ENCODE assay signal across 20 mouse cellular contexts in genomic region chr8:70928096-70928495, GRCm38 (mm10). TPM values are rescaled to one million over a fixed set of nuclear protein-coding genes. Genes with fewer than 3 reads are reported as not detected.
A peak's percentile ranks its signal among the peaks of the same experiment; 100 is the strongest.
DNase-seq lines count a peak whose midpoint lies in the region; ATAC-seq and TF ChIP-seq lines count a peak whose summit lies in the region.
"Had no signal": no experiment of that assay in that cellular context is flagged by ENCODE, and none has a peak within 500 bp of the region (broad histone marks: within the 10 kb centered on the region; RNA-seq: fewer than 3 reads in every experiment).

No protein-coding gene starts in this region.

- ATAC-seq in embryonic facial prominence, embryonic 14.5 days (ENCODE audit: low read depth), result peak; percentile 80
- ATAC-seq in hindbrain, embryonic 16.5 days, result peak; percentile 25; the same call in 1 of the 2 replicates
- no peak for ATAC-seq in hindbrain, embryonic 14.5 days (ENCODE audit: low FRiP score)
- no peak for ATAC-seq in midbrain, postnatal 0 days (ENCODE audit: low FRiP score)
- ATAC-seq in midbrain, embryonic 11.5 days (ENCODE audit: low FRiP score), result no peak
- ATAC-seq in liver, embryonic 12.5 days, result no peak
- ATAC-seq: forebrain, embryonic 13.5 days; intestine, postnatal 0 days had no signal

- H3K4me2 ChIP-seq in embryonic facial prominence, embryonic 14.5 days (ENCODE audit: low read depth, low read length), result no peak overlapping the region
- H3K4me2 ChIP-seq in hindbrain, embryonic 16.5 days (ENCODE audit: low read length), result no peak overlapping the region
- no peak overlapping the region for H3K4me2 ChIP-seq in hindbrain, embryonic 14.5 days (replicated peaks)
- no peak overlapping the region for H3K4me2 ChIP-seq in midbrain, postnatal 0 days (ENCODE audit: low read depth, low read length, poor library complexity, severe bottlenecking)
- no peak overlapping the region for H3K4me2 ChIP-seq in midbrain, embryonic 11.5 days
- H3K4me2 ChIP-seq in liver, embryonic 12.5 days, result no peak overlapping the region
- H3K4me2 ChIP-seq: embryonic facial prominence, embryonic 13.5 days; forebrain, embryonic 13.5 days; hindbrain, embryonic 12.5 days had no signal

- H3K9me3 ChIP-seq in embryonic facial prominence, embryonic 14.5 days (ENCODE audit: control insufficient read depth, low read length), result no peaks in the 10 kb centered on the region
- no peaks in the 10 kb centered on the region for H3K9me3 ChIP-seq in embryonic facial prominence, embryonic 10.5 days
- no peaks in the 10 kb centered on the region for H3K9me3 ChIP-seq in hindbrain, embryonic 16.5 days (ENCODE audit: control insufficient read depth, low read length)
- no peaks in the 10 kb centered on the region for H3K9me3 ChIP-seq in hindbrain, embryonic 14.5 days (ENCODE audit: control insufficient read depth, low read length)
- no peaks in the 10 kb centered on the region for H3K9me3 ChIP-seq in midbrain, postnatal 0 days (ENCODE audit: low read length)
- H3K9me3 ChIP-seq in midbrain, embryonic 11.5 days (ENCODE audit: control insufficient read depth, low read length), result no peaks in the 10 kb centered on the region
- H3K9me3 ChIP-seq in liver, embryonic 12.5 days (replicated peaks), result no peaks in the 10 kb centered on the region
- H3K9me3 ChIP-seq: embryonic facial prominence, embryonic 13.5 days; forebrain, embryonic 13.5 days; hindbrain, embryonic 12.5 days had no signal

- peak; percentile 86 for DNase-seq in embryonic facial prominence, embryonic 14.5 days (ENCODE audit: low spot score)
- DNase-seq in embryonic facial prominence, embryonic 10.5 days (ENCODE audit: low spot score), result no peak
- DNase-seq in hindbrain, embryonic 14.5 days (ENCODE audit: low spot score), result no peak
- DNase-seq in midbrain, postnatal 0 days (ENCODE audit: low spot score), result peak; percentile 21
- DNase-seq in midbrain, embryonic 11.5 days (ENCODE audit: low spot score, missing footprints), result no peak
- no peak for DNase-seq in ovary, postnatal 36 days (ENCODE audit: low spot score)
- DNase-seq: kidney, postnatal 36 days; left cerebral cortex, postnatal 4 days; retina, postnatal 1 day; thymus, adult 18-20 months had no signal

- H3K36me3 ChIP-seq in embryonic facial prominence, embryonic 14.5 days (ENCODE audit: control insufficient read depth, insufficient read depth, low read length), result no peaks in the 10 kb centered on the region
- H3K36me3 ChIP-seq in embryonic facial prominence, embryonic 10.5 days (replicated peaks), result peaks cover 2% of the 10 kb centered on the region; the same call in 1 of the 2 replicates
- peaks cover 7% of the 10 kb centered on the region; the same call in 1 of the 2 replicates for H3K36me3 ChIP-seq in hindbrain, embryonic 16.5 days (ENCODE audit: control insufficient read depth, insufficient read depth, low read length)
- H3K36me3 ChIP-seq in hindbrain, embryonic 14.5 days (replicated peaks; ENCODE audit: control insufficient read depth, insufficient read depth), result peaks cover 17% of the 10 kb centered on the region
- peaks cover 24% of the 10 kb centered on the region for H3K36me3 ChIP-seq in midbrain, postnatal 0 days (ENCODE audit: insufficient read depth, low read length)
- no peaks in the 10 kb centered on the region for H3K36me3 ChIP-seq in midbrain, embryonic 11.5 days (ENCODE audit: control insufficient read depth, insufficient read depth, low read length)
- H3K36me3 ChIP-seq in liver, embryonic 12.5 days, result no peaks in the 10 kb centered on the region

- 69% methylated on average over 3 of the region's 3 CpGs for WGBS in embryonic facial prominence, embryonic 14.5 days
- 91% methylated on average over 3 of the region's 3 CpGs for WGBS in embryonic facial prominence, embryonic 10.5 days
- WGBS in hindbrain, embryonic 16.5 days, result 77% methylated on average over 3 of the region's 3 CpGs
- WGBS in hindbrain, embryonic 14.5 days, result 81% methylated on average over 3 of the region's 3 CpGs
- 83% methylated on average over 3 of the region's 3 CpGs for WGBS in midbrain, postnatal 0 days
- WGBS in midbrain, embryonic 11.5 days, result 90% methylated on average over 3 of the region's 3 CpGs
- 75% methylated on average over 3 of the region's 3 CpGs for whole genome bisulfite sequencing in liver, embryonic 12.5 days (ENCODE audit: insufficient replicate concordance)

- no peak overlapping the region for H3K9ac ChIP-seq in embryonic facial prominence, embryonic 14.5 days (ENCODE audit: low read depth, low read length)
- H3K9ac ChIP-seq in hindbrain, embryonic 16.5 days (ENCODE audit: low read depth, low read length), result no peak overlapping the region
- H3K9ac ChIP-seq in hindbrain, embryonic 14.5 days, result no peak overlapping the region
- no peak overlapping the region for H3K9ac ChIP-seq in midbrain, postnatal 0 days (replicated peaks; ENCODE audit: low read length, poor library complexity, severe bottlenecking)
- H3K9ac ChIP-seq in midbrain, embryonic 11.5 days (ENCODE audit: low read length), result no peak overlapping the region
- no peak overlapping the region for H3K9ac ChIP-seq in liver, embryonic 12.5 days
- H3K9ac ChIP-seq: embryonic facial prominence, embryonic 13.5 days; forebrain, embryonic 13.5 days; hindbrain, embryonic 12.5 days had no signal

- TF ChIP-seq CTCF in midbrain, postnatal 0 days (IDR thresholded peaks at IDR 0.05), result no peak

- 0 out of 2 replicates have a peak overlapping the region, but pooled peaks have one; percentile 15 for H3K27ac ChIP-seq in embryonic facial prominence, embryonic 14.5 days (replicated peaks; ENCODE audit: low read depth, low read length)
- H3K27ac ChIP-seq in embryonic facial prominence, embryonic 10.5 days (replicated peaks), result no peak overlapping the region
- H3K27ac ChIP-seq in hindbrain, embryonic 16.5 days (ENCODE audit: low read depth, low read length), result no peak overlapping the region
- H3K27ac ChIP-seq in hindbrain, embryonic 14.5 days, result no peak overlapping the region
- H3K27ac ChIP-seq in midbrain, postnatal 0 days (ENCODE audit: low read depth, low read length), result no peak overlapping the region
- no peak overlapping the region for H3K27ac ChIP-seq in midbrain, embryonic 11.5 days (ENCODE audit: low read depth, low read length)
- H3K27ac ChIP-seq in liver, embryonic 12.5 days, result no peak overlapping the region
- H3K27ac ChIP-seq: embryonic facial prominence, embryonic 13.5 days; forebrain, embryonic 13.5 days; hindbrain, embryonic 12.5 days had no signal

- no peaks in the 10 kb centered on the region for H3K27me3 ChIP-seq in embryonic facial prominence, embryonic 14.5 days (replicated peaks; ENCODE audit: control insufficient read depth, insufficient read depth, low read length)
- no peaks in the 10 kb centered on the region for H3K27me3 ChIP-seq in embryonic facial prominence, embryonic 10.5 days (replicated peaks; ENCODE audit: low read depth, poor library complexity, severe bottlenecking)
- H3K27me3 ChIP-seq in hindbrain, embryonic 16.5 days (replicated peaks; ENCODE audit: control insufficient read depth, insufficient read depth, low read length), result no peaks in the 10 kb centered on the region
- no peaks in the 10 kb centered on the region for H3K27me3 ChIP-seq in hindbrain, embryonic 14.5 days (ENCODE audit: control insufficient read depth, insufficient read depth, low read length)
- no peaks in the 10 kb centered on the region for H3K27me3 ChIP-seq in midbrain, postnatal 0 days (ENCODE audit: insufficient read depth, low read length)
- no peaks in the 10 kb centered on the region for H3K27me3 ChIP-seq in midbrain, embryonic 11.5 days (ENCODE audit: control insufficient read depth, insufficient read depth, low read length)
- no peaks in the 10 kb centered on the region for H3K27me3 ChIP-seq in liver, embryonic 12.5 days (replicated peaks)
- H3K27me3 ChIP-seq: embryonic facial prominence, embryonic 13.5 days; forebrain, embryonic 13.5 days; hindbrain, embryonic 12.5 days had no signal

- no peaks in the 10 kb centered on the region for H3K4me1 ChIP-seq in embryonic facial prominence, embryonic 14.5 days (ENCODE audit: control insufficient read depth, insufficient read depth, low read length)
- no peaks in the 10 kb centered on the region for H3K4me1 ChIP-seq in embryonic facial prominence, embryonic 10.5 days
- no peaks in the 10 kb centered on the region for H3K4me1 ChIP-seq in hindbrain, embryonic 16.5 days (ENCODE audit: control insufficient read depth, insufficient read depth, low read depth, low read length)
- no peaks in the 10 kb centered on the region for H3K4me1 ChIP-seq in hindbrain, embryonic 14.5 days (replicated peaks; ENCODE audit: control insufficient read depth, insufficient read depth, low read length)
- H3K4me1 ChIP-seq in midbrain, postnatal 0 days (ENCODE audit: insufficient read depth, low read length), result no peaks in the 10 kb centered on the region
- H3K4me1 ChIP-seq in midbrain, embryonic 11.5 days (ENCODE audit: control insufficient read depth, insufficient read depth, low read length), result no peaks in the 10 kb centered on the region
- H3K4me1 ChIP-seq in liver, embryonic 12.5 days, result 0 out of 2 replicates have a peak, but pooled peaks cover 4% of the 10 kb centered on the region
- H3K4me1 ChIP-seq: embryonic facial prominence, embryonic 13.5 days; forebrain, embryonic 13.5 days; hindbrain, embryonic 12.5 days had no signal

- H3K4me3 ChIP-seq in embryonic facial prominence, embryonic 14.5 days (ENCODE audit: low read depth, low read length), result no peak overlapping the region
- no peak overlapping the region for H3K4me3 ChIP-seq in embryonic facial prominence, embryonic 10.5 days
- no peak overlapping the region for H3K4me3 ChIP-seq in hindbrain, embryonic 16.5 days (ENCODE audit: low read length)
- no peak overlapping the region for H3K4me3 ChIP-seq in hindbrain, embryonic 14.5 days (replicated peaks; ENCODE audit: low read length)
- no peak overlapping the region for H3K4me3 ChIP-seq in midbrain, postnatal 0 days (ENCODE audit: low read depth, low read length)
- no peak overlapping the region for H3K4me3 ChIP-seq in midbrain, embryonic 11.5 days (ENCODE audit: low read depth, low read length)
- H3K4me3 ChIP-seq in liver, embryonic 12.5 days, result no peak overlapping the region
- H3K4me3 ChIP-seq: embryonic facial prominence, embryonic 13.5 days; forebrain, embryonic 13.5 days; hindbrain, embryonic 12.5 days had no signal

RNA-seq across cellular contexts. Expression of gene Map1s, which starts 22.4 kb away (rescaled TPM):
- 41.3 and 49.7 TPM in 2 replicates for polyA plus RNA-seq in embryonic facial prominence, embryonic 14.5 days (2014; fragmentation: Nextera tagmentation; extraction: Ambion mirVana)
- polyA plus RNA-seq in embryonic facial prominence, embryonic 10.5 days (2016; fragmentation: Nextera tagmentation; extraction: Ambion mirVana), result 67.8 and 72.3 TPM in 2 replicates
- 57.8 and 71.4 TPM in 2 replicates for polyA plus RNA-seq in hindbrain, embryonic 16.5 days (2015; fragmentation: Nextera tagmentation; extraction: Ambion mirVana)
- 49.6 and 51.4 TPM in 2 replicates for polyA plus RNA-seq in hindbrain, embryonic 14.5 days (2014; fragmentation: Nextera tagmentation; extraction: Ambion mirVana)
- 87.7 and 93.7 TPM in 2 replicates for total RNA-seq in midbrain, postnatal 0 days (2014; rRNA removed)
- polyA plus RNA-seq in midbrain, postnatal 0 days (2015; fragmentation: Nextera tagmentation; extraction: Ambion mirVana), result 59.1 and 59.8 TPM in 2 replicates
- polyA plus RNA-seq in midbrain, embryonic 11.5 days (2014; fragmentation: Nextera tagmentation; extraction: Ambion mirVana), result 31.2 and 35.4 TPM in 2 replicates
- polyA plus RNA-seq in liver, embryonic 12.5 days (2016; fragmentation: Nextera tagmentation; extraction: Ambion mirVana), result 28.4 and 30.9 TPM in 2 replicates

RNA-seq across cellular contexts. Expression of gene Rpl18a, which starts 30.9 kb away (rescaled TPM):
- 5,430 and 5,481 TPM in 2 replicates for polyA plus RNA-seq in embryonic facial prominence, embryonic 14.5 days (2014; fragmentation: Nextera tagmentation; extraction: Ambion mirVana)
- polyA plus RNA-seq in embryonic facial prominence, embryonic 10.5 days (2016; fragmentation: Nextera tagmentation; extraction: Ambion mirVana), result 3,888 and 3,901 TPM in 2 replicates
- 1,821 and 2,018 TPM in 2 replicates for polyA plus RNA-seq in hindbrain, embryonic 16.5 days (2015; fragmentation: Nextera tagmentation; extraction: Ambion mirVana)
- polyA plus RNA-seq in hindbrain, embryonic 14.5 days (2014; fragmentation: Nextera tagmentation; extraction: Ambion mirVana), result 2,214 and 2,704 TPM in 2 replicates
- 1,447 and 1,819 TPM in 2 replicates for total RNA-seq in midbrain, postnatal 0 days (2014; rRNA removed)
- polyA plus RNA-seq in midbrain, postnatal 0 days (2015; fragmentation: Nextera tagmentation; extraction: Ambion mirVana), result 2,274 and 2,285 TPM in 2 replicates
- polyA plus RNA-seq in midbrain, embryonic 11.5 days (2014; fragmentation: Nextera tagmentation; extraction: Ambion mirVana), result 2,833 and 3,086 TPM in 2 replicates
- 3,066 and 3,170 TPM in 2 replicates for polyA plus RNA-seq in liver, embryonic 12.5 days (2016; fragmentation: Nextera tagmentation; extraction: Ambion mirVana)

RNA-seq across cellular contexts. Expression of gene Slc5a5, which starts 35.5 kb away (rescaled TPM):
- 0.42 and 0.58 TPM in 2 replicates for polyA plus RNA-seq in embryonic facial prominence, embryonic 14.5 days (2014; fragmentation: Nextera tagmentation; extraction: Ambion mirVana)
- polyA plus RNA-seq in embryonic facial prominence, embryonic 10.5 days (2016; fragmentation: Nextera tagmentation; extraction: Ambion mirVana), result 0.30 and 0.40 TPM in 2 replicates
- polyA plus RNA-seq in hindbrain, embryonic 16.5 days (2015; fragmentation: Nextera tagmentation; extraction: Ambion mirVana), result 2.4 and 3.1 TPM in 2 replicates
- polyA plus RNA-seq in hindbrain, embryonic 14.5 days (2014; fragmentation: Nextera tagmentation; extraction: Ambion mirVana), result 1.5 and 1.8 TPM in 2 replicates
- 1.2 and 2.1 TPM in 2 replicates for total RNA-seq in midbrain, postnatal 0 days (2014; rRNA removed)
- 3.7 and 4.1 TPM in 2 replicates for polyA plus RNA-seq in midbrain, postnatal 0 days (2015; fragmentation: Nextera tagmentation; extraction: Ambion mirVana)
- polyA plus RNA-seq in midbrain, embryonic 11.5 days (2014; fragmentation: Nextera tagmentation; extraction: Ambion mirVana), result 0.61 and 0.77 TPM in 2 replicates
- polyA plus RNA-seq in liver, embryonic 12.5 days (2016; fragmentation: Nextera tagmentation; extraction: Ambion mirVana), result 0.08 and 0.11 TPM in 2 replicates
- total RNA-seq: adrenal gland, adult 18-20 months; megakaryocyte-erythroid progenitor cell, adult 5-6 weeks; monocyte, adult 5-6 weeks had no signal
- polyA plus RNA-seq: heart, embryonic 14.5 days had no signal

RNA-seq across cellular contexts. Expression of gene Ccdc124, which starts 54.4 kb away (rescaled TPM):
- polyA plus RNA-seq in embryonic facial prominence, embryonic 14.5 days (2014; fragmentation: Nextera tagmentation; extraction: Ambion mirVana), result 87.1 and 91.3 TPM in 2 replicates
- polyA plus RNA-seq in embryonic facial prominence, embryonic 10.5 days (2016; fragmentation: Nextera tagmentation; extraction: Ambion mirVana), result 173 and 179 TPM in 2 replicates
- polyA plus RNA-seq in hindbrain, embryonic 16.5 days (2015; fragmentation: Nextera tagmentation; extraction: Ambion mirVana), result 168 and 190 TPM in 2 replicates
- 155 and 158 TPM in 2 replicates for polyA plus RNA-seq in hindbrain, embryonic 14.5 days (2014; fragmentation: Nextera tagmentation; extraction: Ambion mirVana)
- 44.3 and 48.6 TPM in 2 replicates for total RNA-seq in midbrain, postnatal 0 days (2014; rRNA removed)
- 159 and 163 TPM in 2 replicates for polyA plus RNA-seq in midbrain, postnatal 0 days (2015; fragmentation: Nextera tagmentation; extraction: Ambion mirVana)
- 161 and 166 TPM in 2 replicates for polyA plus RNA-seq in midbrain, embryonic 11.5 days (2014; fragmentation: Nextera tagmentation; extraction: Ambion mirVana)
- 78.8 and 81.1 TPM in 2 replicates for polyA plus RNA-seq in liver, embryonic 12.5 days (2016; fragmentation: Nextera tagmentation; extraction: Ambion mirVana)

Comparison
In these comparisons a context has a peak if more than half of its experiments do, and no peak if none do; other contexts are left out.
1. ATAC-seq: peak in embryonic facial prominence, embryonic 14.5 days (single experiment) and hindbrain, embryonic 16.5 days (single experiment); none in hindbrain, embryonic 14.5 days (single experiment), midbrain, postnatal 0 days (single experiment), midbrain, embryonic 11.5 days (single experiment) and liver, embryonic 12.5 days (single experiment).
2. DNase-seq: peak in embryonic facial prominence, embryonic 14.5 days (single experiment) and midbrain, postnatal 0 days (single experiment); none in embryonic facial prominence, embryonic 10.5 days (single experiment), hindbrain, embryonic 14.5 days (single experiment), midbrain, embryonic 11.5 days (single experiment) and ovary, postnatal 36 days (single experiment).